Mouse (Mus musculus) erythroblast, embryonic 14.5 days (primary cell): ENCODE measurements at regions not wholly inside any gene's neighbourhood (a gene's known extent, or its start where the extent isn't known, plus 50 kb on each side); places are given as distances from the start of the nearest gene placed in this dataset.

Experiments used
- GATA1 ChIP-seq: IDR thresholded peaks from 2 replicates; pipeline ENCODE4 v1.6.1; 2012; ENCODE audit warnings: low read length, inconsistent platforms, mixed read lengths
- TAL1 ChIP-seq: IDR thresholded peaks from 3 replicates; pipeline ENCODE4 v1.6.1; 2012; ENCODE audit warnings: low read length, inconsistent platforms, mixed read lengths

- no peak for TF ChIP-seq GATA1
- no peak for TF ChIP-seq TAL1
Observed at GRCm38 (mm10) chr6:143367804-143368203, 200.8 kb downstream of the Etnk1 start.
